Mouse (Mus musculus): ENCODE measurements around the gene D630003M21Rik. TPM values are rescaled to one million over a fixed set of nuclear protein-coding genes. Genes with fewer than 3 reads are reported as not detected.

The D630003M21Rik gene
- total RNA-seq, 2 experiments from 2014 or later: 3.5 to 4.5 TPM

- DNase-seq (ENCODE audit: low spot score in 2 of 2): no peak
Observed at GRCm38 (mm10) chr2:158143816-158144215, 85.2 kb downstream of the D630003M21Rik start.

- DNase-seq (ENCODE audit: low spot score in 2 of 2): no peak
Observed at GRCm38 (mm10) chr2:158142981-158143380, 86.0 kb downstream of the D630003M21Rik start.

GRCm38 (mm10) chr2:158141690-158142440, 87.2 kb downstream of the D630003M21Rik start:
- DNase-seq (ENCODE audit: low spot score in 2 of 2): no peak

GRCm38 (mm10) chr2:158141271-158141670, 87.8 kb downstream of the D630003M21Rik start:
- DNase-seq (ENCODE audit: low spot score in 2 of 2): no peak

GRCm38 (mm10) chr2:158140664-158141063, 88.4 kb downstream of the D630003M21Rik start:
- no peak for DNase-seq (ENCODE audit: low spot score in 2 of 2)

GRCm38 (mm10) chr2:158139628-158140027, 89.4 kb downstream of the D630003M21Rik start:
- DNase-seq (ENCODE audit: low spot score in 2 of 2): peak in 1 of 2 experiments; percentile 45

- DNase-seq (ENCODE audit: low spot score in 2 of 2): no peak
Observed at GRCm38 (mm10) chr2:158138778-158139177, 90.2 kb downstream of the D630003M21Rik start.

GRCm38 (mm10) chr2:158137771-158138170, 91.3 kb downstream of the D630003M21Rik start:
- DNase-seq (ENCODE audit: low spot score in 2 of 2): no peak

- DNase-seq (ENCODE audit: low spot score in 2 of 2): no peak
Observed at GRCm38 (mm10) chr2:158136205-158136604, 92.8 kb downstream of the D630003M21Rik start.

GRCm38 (mm10) chr2:158133050-158133449, 96.0 kb downstream of the D630003M21Rik start:
- no peak for DNase-seq (ENCODE audit: low spot score in 2 of 2)

Small RNAs within 50 kb of the gene (microRNA-seq; reads per million reads assigned to microRNA genes)
- gene Mir7685: 0.25 to 0.78 reads per million in 2 experiments

Other genes with a start within 250 kb of the D630003M21Rik start
- 10 to 100 TPM; 22.8 to 23.1 TPM for gene Tti1, start 200.8 kb downstream of the D630003M21Rik start, total RNA-seq (2021)
- gene Rprd1b, start 200.7 kb downstream of the D630003M21Rik start, total RNA-seq (2021): 10 to 100 TPM; 62.7 to 65.2 TPM
- gene Tgm2, start 82.8 kb downstream of the D630003M21Rik start, total RNA-seq (2021): 10 to 100 TPM; 11.0 to 11.1 TPM
- gene Bpi, start 28.9 kb upstream of the D630003M21Rik start, total RNA-seq (2021): not detected
- 1 to 10 TPM in 1 of 2 experiments, under 1 TPM in 1; 0.86 to 2.8 TPM for gene Lbp, start 77.3 kb upstream of the D630003M21Rik start, total RNA-seq (2021)
- 100 to 1,000 TPM; 436 to 499 TPM for gene Snhg11, start 146.4 kb upstream of the D630003M21Rik start, total RNA-seq (2021)
- gene Ralgapb, start 180.6 kb upstream of the D630003M21Rik start, total RNA-seq (2021): 10 to 100 TPM; 94.8 to 96.0 TPM